Mouse (Mus musculus): ENCODE data around the gene Rbm26. TPM values are rescaled to one million over a fixed set of nuclear protein-coding genes. Genes with fewer than 3 reads are reported as not detected.

Rbm26 gene
- polyA plus RNA-seq, 1 experiment = 0.37 TPM

GRCm38 (mm10) chr14:105115402-105115801, 61.7 kb downstream of the Rbm26 start:
- no peaks in the 10 kb centered on the region for H3K9me3 ChIP-seq (ENCODE audit: control insufficient read depth, low read length)
- TF ChIP-seq GATA1 (IDR thresholded peaks at IDR 0.05; ENCODE audit: low read length) (no peak), TAL1 (IDR thresholded peaks at IDR 0.05; ENCODE audit: low read length) (no peak)
- H3K4me3 ChIP-seq (replicated peaks) = no peak overlapping the region
- no peaks in the 10 kb centered on the region for H3K4me1 ChIP-seq (ENCODE audit: control insufficient read depth)
- H3K36me3 ChIP-seq (ENCODE audit: control insufficient read depth) = peaks cover 25% of the 10 kb centered on the region
- H3K27me3 ChIP-seq (ENCODE audit: control insufficient read depth) = no peaks in the 10 kb centered on the region

GRCm38 (mm10) chr14:105106252-105106651, 70.9 kb downstream of the Rbm26 start:
- H3K4me3 ChIP-seq (replicated peaks) = no peak overlapping the region
- no peak for TF ChIP-seq TAL1 (IDR thresholded peaks at IDR 0.05; ENCODE audit: low read length)
- TF ChIP-seq GATA1 (IDR thresholded peaks at IDR 0.05; ENCODE audit: low read length) = no peak
- H3K9me3 ChIP-seq (ENCODE audit: control insufficient read depth, low read length) = no peaks in the 10 kb centered on the region

GRCm38 (mm10) chr14:105098861-105099260, 78.3 kb downstream of the Rbm26 start:
- Histone ChIP-seq H3K4me3 (replicated peaks) (no peak overlapping the region), H3K4me1 (ENCODE audit: control insufficient read depth) (no peaks in the 10 kb centered on the region), H3K9me3 (ENCODE audit: control insufficient read depth, low read length) (no peaks in the 10 kb centered on the region), H3K27me3 (ENCODE audit: control insufficient read depth) (no peaks in the 10 kb centered on the region; the same call in 1 of the 2 replicates), H3K36me3 (ENCODE audit: control insufficient read depth) (no peaks in the 10 kb centered on the region)
- TF ChIP-seq TAL1 (IDR thresholded peaks at IDR 0.05; ENCODE audit: low read length) (no peak), GATA1 (IDR thresholded peaks at IDR 0.05; ENCODE audit: low read length) (no peak)

More at GRCm38 (mm10) chr14:105106252-105106651, 70.9 kb downstream of the Rbm26 start:
- H3K27me3 ChIP-seq (ENCODE audit: control insufficient read depth) = no peaks in the 10 kb centered on the region
- no peaks in the 10 kb centered on the region for H3K4me1 ChIP-seq (ENCODE audit: control insufficient read depth)
- H3K36me3 ChIP-seq (ENCODE audit: control insufficient read depth) = peaks cover 10% of the 10 kb centered on the region

GRCm38 (mm10) chr14:105096221-105096620, 80.9 kb downstream of the Rbm26 start:
- TF ChIP-seq GATA1 (IDR thresholded peaks at IDR 0.05; ENCODE audit: low read length) (no peak), TAL1 (IDR thresholded peaks at IDR 0.05; ENCODE audit: low read length) (no peak)
- H3K36me3 ChIP-seq (ENCODE audit: control insufficient read depth) = no peaks in the 10 kb centered on the region
- no peaks in the 10 kb centered on the region for H3K9me3 ChIP-seq (ENCODE audit: control insufficient read depth, low read length)
- H3K4me1 ChIP-seq (ENCODE audit: control insufficient read depth) = no peaks in the 10 kb centered on the region
- no peak overlapping the region for H3K4me3 ChIP-seq (replicated peaks)
- no peaks in the 10 kb centered on the region; the same call in 1 of the 2 replicates for H3K27me3 ChIP-seq (ENCODE audit: control insufficient read depth)

GRCm38 (mm10) chr14:105087001-105087400, 90.1 kb downstream of the Rbm26 start:
- Histone ChIP-seq H3K4me3 (replicated peaks) (no peak overlapping the region), H3K4me1 (ENCODE audit: control insufficient read depth) (no peaks in the 10 kb centered on the region), H3K27me3 (ENCODE audit: control insufficient read depth) (no peaks in the 10 kb centered on the region), H3K36me3 (ENCODE audit: control insufficient read depth) (no peaks in the 10 kb centered on the region), H3K9me3 (ENCODE audit: control insufficient read depth, low read length) (no peaks in the 10 kb centered on the region)
- no peak for TF ChIP-seq GATA1 (IDR thresholded peaks at IDR 0.05; ENCODE audit: low read length)
- TF ChIP-seq TAL1 (IDR thresholded peaks at IDR 0.05; ENCODE audit: low read length) = no peak

- no peaks in the 10 kb centered on the region for H3K9me3 ChIP-seq (ENCODE audit: control insufficient read depth, low read length)
- no peaks in the 10 kb centered on the region for H3K4me1 ChIP-seq (ENCODE audit: control insufficient read depth)
- no peaks in the 10 kb centered on the region for H3K27me3 ChIP-seq (ENCODE audit: control insufficient read depth)
- no peaks in the 10 kb centered on the region for H3K36me3 ChIP-seq (ENCODE audit: control insufficient read depth)
- TF ChIP-seq TAL1 (IDR thresholded peaks at IDR 0.05; ENCODE audit: low read length) (no peak), GATA1 (IDR thresholded peaks at IDR 0.05; ENCODE audit: low read length) (no peak)
- H3K4me3 ChIP-seq (replicated peaks) = no peak overlapping the region
Measured at GRCm38 (mm10) chr14:105085332-105085993, 91.7 kb downstream of the Rbm26 start.

- H3K36me3 ChIP-seq (ENCODE audit: control insufficient read depth) = no peaks in the 10 kb centered on the region
- no peak overlapping the region for H3K4me3 ChIP-seq (replicated peaks)
- no peaks in the 10 kb centered on the region for H3K9me3 ChIP-seq (ENCODE audit: control insufficient read depth, low read length)
- no peaks in the 10 kb centered on the region for H3K4me1 ChIP-seq (ENCODE audit: control insufficient read depth)
- no peaks in the 10 kb centered on the region for H3K27me3 ChIP-seq (ENCODE audit: control insufficient read depth)
- no peak for TF ChIP-seq TAL1 (IDR thresholded peaks at IDR 0.05; ENCODE audit: low read length)
- no peak for TF ChIP-seq GATA1 (IDR thresholded peaks at IDR 0.05; ENCODE audit: low read length)
Measured at GRCm38 (mm10) chr14:105084757-105085330, 92.3 kb downstream of the Rbm26 start.

GRCm38 (mm10) chr14:105084106-105084505, 93.0 kb downstream of the Rbm26 start:
- no peaks in the 10 kb centered on the region for H3K4me1 ChIP-seq (ENCODE audit: control insufficient read depth)
- no peaks in the 10 kb centered on the region for H3K9me3 ChIP-seq (ENCODE audit: control insufficient read depth, low read length)
- no peak overlapping the region for H3K4me3 ChIP-seq (replicated peaks)
- TF ChIP-seq GATA1 (IDR thresholded peaks at IDR 0.05; ENCODE audit: low read length) (no peak), TAL1 (IDR thresholded peaks at IDR 0.05; ENCODE audit: low read length) (no peak)
- H3K36me3 ChIP-seq (ENCODE audit: control insufficient read depth) = no peaks in the 10 kb centered on the region
- no peaks in the 10 kb centered on the region for H3K27me3 ChIP-seq (ENCODE audit: control insufficient read depth)

- Histone ChIP-seq H3K27me3 (ENCODE audit: control insufficient read depth) (no peaks in the 10 kb centered on the region), H3K9me3 (ENCODE audit: control insufficient read depth, low read length) (no peaks in the 10 kb centered on the region; the same call in 1 of the 2 replicates), H3K4me1 (ENCODE audit: control insufficient read depth) (no peaks in the 10 kb centered on the region), H3K36me3 (ENCODE audit: control insufficient read depth) (no peaks in the 10 kb centered on the region), H3K4me3 (replicated peaks) (no peak overlapping the region)
- TF ChIP-seq TAL1 (IDR thresholded peaks at IDR 0.05; ENCODE audit: low read length) = no peak
- no peak for TF ChIP-seq GATA1 (IDR thresholded peaks at IDR 0.05; ENCODE audit: low read length)
Measured at GRCm38 (mm10) chr14:105074776-105075175, 102.4 kb downstream of the Rbm26 start.
